In genomic region chr6:120516879-120517278, GRCm38 (mm10) we compare ENCODE assay signal across 20 mouse cellular contexts. TPM values are rescaled to one million over a fixed set of nuclear protein-coding genes. Genes with fewer than 3 reads are reported as not detected.
DNase-seq lines count a peak whose midpoint lies in the region; ATAC-seq and TF ChIP-seq lines count a peak whose summit lies in the region.
"Had no signal": no experiment of that assay in that cellular context is flagged by ENCODE, and none has a peak within 500 bp of the region (broad histone marks: within the 10 kb centered on the region; RNA-seq: fewer than 3 reads in every experiment).

No protein-coding gene starts in this region.

- H3K27me3 ChIP-seq in midbrain, embryonic 10.5 days (ENCODE audit: low read depth, poor library complexity, severe bottlenecking): no peaks in the 10 kb centered on the region
- H3K27me3 ChIP-seq in midbrain, embryonic 14.5 days (ENCODE audit: control insufficient read depth, insufficient read depth, low read length): no peaks in the 10 kb centered on the region
- H3K27me3 ChIP-seq: heart, embryonic 13.5 days; intestine, embryonic 15.5 days; midbrain, embryonic 15.5 days had no signal

- peaks cover 90% of the 10 kb centered on the region for H3K36me3 ChIP-seq in midbrain, embryonic 10.5 days
- H3K36me3 ChIP-seq in midbrain, embryonic 14.5 days (ENCODE audit: control insufficient read depth, insufficient read depth, low read length): peaks cover 60% of the 10 kb centered on the region

- H3K9ac ChIP-seq in midbrain, embryonic 14.5 days (replicated peaks; ENCODE audit: low read length): no peak overlapping the region
- H3K9ac ChIP-seq: heart, embryonic 13.5 days; intestine, embryonic 15.5 days; midbrain, embryonic 15.5 days had no signal

- no peak for TF ChIP-seq POLR2A in cortical plate, adult 2 months (IDR thresholded peaks at IDR 0.05; ENCODE audit: extremely low read depth, insufficient read depth, low read length)

- WGBS in midbrain, embryonic 10.5 days: 91% methylated on average over 6 of the region's 6 CpGs
- WGBS in midbrain, embryonic 14.5 days: 95% methylated on average over 6 of the region's 6 CpGs

- H3K4me2 ChIP-seq in midbrain, embryonic 14.5 days (ENCODE audit: low read length): no peak overlapping the region
- H3K4me2 ChIP-seq: heart, embryonic 13.5 days; intestine, embryonic 15.5 days; midbrain, embryonic 15.5 days had no signal

- no peak for DNase-seq in midbrain, embryonic 10.5 days (ENCODE audit: low spot score)
- no peak for DNase-seq in midbrain, embryonic 14.5 days
- DNase-seq in liver: peak; percentile 50
- DNase-seq in urinary bladder, adult 18-20 months (ENCODE audit: low spot score in 2 of 2): no peak
- no peak for DNase-seq in heart, postnatal 4 days
- DNase-seq: cerebellum, adult 11-12 months; cerebellum, postnatal 25 days; lung, adult 2 months; lung, postnatal 36 days; retina, postnatal 1 day; thymus, postnatal 25 days had no signal

- no peaks in the 10 kb centered on the region for H3K9me3 ChIP-seq in midbrain, embryonic 10.5 days (replicated peaks)
- H3K9me3 ChIP-seq in midbrain, embryonic 14.5 days (ENCODE audit: control insufficient read depth, low read length): no peaks in the 10 kb centered on the region
- H3K9me3 ChIP-seq: G1E; heart, embryonic 13.5 days; intestine, embryonic 15.5 days; limb, embryonic 10.5 days; midbrain, embryonic 15.5 days had no signal

- no peaks in the 10 kb centered on the region for H3K4me1 ChIP-seq in midbrain, embryonic 10.5 days
- no peaks in the 10 kb centered on the region for H3K4me1 ChIP-seq in midbrain, embryonic 14.5 days (ENCODE audit: control insufficient read depth, insufficient read depth, low read length)
- peaks cover 3% of the 10 kb centered on the region; the same call in 1 of the 2 replicates for H3K4me1 ChIP-seq in cortical plate, adult 2 months (ENCODE audit: control insufficient read depth, insufficient read depth, low read length)
- H3K4me1 ChIP-seq: intestine, embryonic 15.5 days; limb, embryonic 10.5 days; midbrain, embryonic 15.5 days had no signal

- peak overlapping the region; percentile 52; the same call in 1 of the 2 replicates for H3K27ac ChIP-seq in midbrain, embryonic 10.5 days (replicated peaks)
- no peak overlapping the region for H3K27ac ChIP-seq in midbrain, embryonic 14.5 days (replicated peaks; ENCODE audit: low read depth, low read length)
- peak overlapping the region; percentile 40; the same call in 1 of the 2 replicates for H3K27ac ChIP-seq in cortical plate, adult 2 months (ENCODE audit: insufficient read depth, low read length)
- H3K27ac ChIP-seq: heart, embryonic 13.5 days; intestine, embryonic 15.5 days; layer of hippocampus, adult 2 months; limb, embryonic 10.5 days; midbrain, embryonic 15.5 days had no signal

- no peak overlapping the region for H3K4me3 ChIP-seq in midbrain, embryonic 10.5 days
- H3K4me3 ChIP-seq in midbrain, embryonic 14.5 days (replicated peaks; ENCODE audit: low read depth, low read length): no peak overlapping the region
- no peak overlapping the region for H3K4me3 ChIP-seq in cortical plate, adult 2 months (ENCODE audit: insufficient read depth, low read length)
- H3K4me3 ChIP-seq: heart, embryonic 13.5 days; intestine, embryonic 15.5 days; layer of hippocampus, adult 2 months; limb, embryonic 10.5 days; midbrain, embryonic 15.5 days had no signal

- ATAC-seq in midbrain, embryonic 14.5 days (ENCODE audit: low FRiP score, low TSS enrichment): no peak
- ATAC-seq in megakaryocyte progenitor cell, adult 5-6 weeks (replicated peaks; ENCODE audit: poor library complexity): peak; percentile 14; the same call in 1 of the 2 replicates
- ATAC-seq: intestine, embryonic 15.5 days; midbrain, embryonic 15.5 days had no signal

- no peak for TF ChIP-seq CTCF in cortical plate, adult 2 months (IDR thresholded peaks at IDR 0.05; ENCODE audit: extremely low read depth, insufficient read depth, low read length)

RNA-seq across cellular contexts. Expression of gene Hdhd5, which starts 14.2 kb away (rescaled TPM):
- polyA plus RNA-seq in midbrain, embryonic 10.5 days (2016; fragmentation: Nextera tagmentation; extraction: Ambion mirVana): 21.0 and 21.6 TPM in 2 replicates
- 9.6 and 10.9 TPM in 2 replicates for polyA plus RNA-seq in midbrain, embryonic 14.5 days (2014; fragmentation: Nextera tagmentation; extraction: Ambion mirVana)
- 45.6 and 46.9 TPM in 2 replicates for polyA plus RNA-seq in cortical plate, adult 2 months (2012; rRNA removed)
- 4.3 TPM in 2 replicates for total RNA-seq in megakaryocyte progenitor cell, adult 5-6 weeks (2015)
- 4.7 and 7.6 TPM in 2 replicates for total RNA-seq in megakaryocyte progenitor cell, adult 5-6 weeks (2017)
- 10 to 100 TPM; 15.2 to 17.6 TPM for total RNA-seq in heart, postnatal 4 days (2021)

RNA-seq across cellular contexts. Expression of gene Tmem121b, which starts 23.3 kb away (rescaled TPM):
- polyA plus RNA-seq in midbrain, embryonic 10.5 days (2016; fragmentation: Nextera tagmentation; extraction: Ambion mirVana): 0.49 and 0.79 TPM in 2 replicates
- polyA plus RNA-seq in midbrain, embryonic 14.5 days (2014; fragmentation: Nextera tagmentation; extraction: Ambion mirVana): 4.4 and 6.3 TPM in 2 replicates
- polyA plus RNA-seq in cortical plate, adult 2 months (2012; rRNA removed): 39.3 and 40.5 TPM in 2 replicates
- total RNA-seq in megakaryocyte progenitor cell, adult 5-6 weeks (2015): 0.10 TPM in 1 of 2 replicates, not detected in the other
- total RNA-seq in megakaryocyte progenitor cell, adult 5-6 weeks (2017): 0.08 TPM in 1 of 2 replicates, not detected in the other
- total RNA-seq in heart, postnatal 4 days (2021): under 1 TPM; 0.05 to 0.07 TPM
- total RNA-seq: neutrophil, adult 5-6 weeks had no signal
- polyA plus RNA-seq: G1E had no signal

RNA-seq across cellular contexts. Expression of gene Il17ra, which starts 53.8 kb away (rescaled TPM):
- polyA plus RNA-seq in midbrain, embryonic 10.5 days (2016; fragmentation: Nextera tagmentation; extraction: Ambion mirVana): 4.8 and 5.1 TPM in 2 replicates
- 1.6 and 2.8 TPM in 2 replicates for polyA plus RNA-seq in midbrain, embryonic 14.5 days (2014; fragmentation: Nextera tagmentation; extraction: Ambion mirVana)
- 16.6 and 17.9 TPM in 2 replicates for polyA plus RNA-seq in cortical plate, adult 2 months (2012; rRNA removed)
- total RNA-seq in megakaryocyte progenitor cell, adult 5-6 weeks (2015): 23.1 and 30.3 TPM in 2 replicates
- 19.8 and 25.9 TPM in 2 replicates for total RNA-seq in megakaryocyte progenitor cell, adult 5-6 weeks (2017)
- total RNA-seq in heart, postnatal 4 days (2021): 1 to 10 TPM; 3.1 to 5.1 TPM
